In genomic region chr1:127271156-127271555, GRCm38 (mm10) we compare ENCODE assay signal across 24 mouse cellular contexts.
DNase-seq lines count a peak whose midpoint lies in the region; ATAC-seq and TF ChIP-seq lines count a peak whose summit lies in the region.
"Had no signal": no experiment of that assay in that cellular context is flagged by ENCODE, and none has a peak within 500 bp of the region (broad histone marks: within the 10 kb centered on the region; RNA-seq: fewer than 3 reads in every experiment).

No protein-coding gene starts in this region.

- peaks cover 15% of the 10 kb centered on the region for H3K4me1 ChIP-seq in heart, embryonic 10.5 days
- peaks cover 7% of the 10 kb centered on the region; the same call in 1 of the 2 replicates for H3K4me1 ChIP-seq in liver, adult 2 months (ENCODE audit: control insufficient read depth, insufficient read depth, low read length)
- H3K4me1 ChIP-seq in liver, embryonic 12.5 days = 0 out of 2 replicates have a peak, but pooled peaks cover 3% of the 10 kb centered on the region
- no peaks in the 10 kb centered on the region for H3K4me1 ChIP-seq in ES-E14 (ENCODE audit: control insufficient read depth in 2 of 2, insufficient read depth in 2 of 2, low read length in 2 of 2, poor library complexity in 1 of 2)
- H3K4me1 ChIP-seq: forebrain, embryonic 10.5 days; hindbrain, embryonic 10.5 days had no signal

- no peak for ATAC-seq in liver, embryonic 12.5 days
- 0 out of 2 replicates have a peak, but pooled peaks have one; percentile 25 for ATAC-seq in granulocyte monocyte progenitor cell, adult 5-6 weeks (replicated peaks; ENCODE audit: poor library complexity, severe bottlenecking)
- ATAC-seq: forebrain, postnatal 0 days; Patski had no signal

- WGBS in heart, embryonic 10.5 days = 87% methylated on average over 4 of the region's 4 CpGs
- 88% methylated on average over 4 of the region's 4 CpGs for WGBS in liver, adult 2 months
- WGBS in liver, embryonic 12.5 days (ENCODE audit: insufficient replicate concordance) = 79% methylated on average over 4 of the region's 4 CpGs

- H3K9ac ChIP-seq in liver, adult 2 months (ENCODE audit: low read depth, low read length) = no peak overlapping the region
- no peak overlapping the region for H3K9ac ChIP-seq in liver, embryonic 12.5 days
- no peak overlapping the region for H3K9ac ChIP-seq in ES-E14 (ENCODE audit: insufficient read depth, low read depth, low read length, poor library complexity, severe bottlenecking)
- H3K9ac ChIP-seq: embryonic facial prominence, embryonic 15.5 days; forebrain, postnatal 0 days; heart, embryonic 15.5 days; hindbrain, embryonic 14.5 days had no signal

- intact Hi-C loops in heart, postnatal 36 days (cut with DNase I) = loop anchor here (2.0 kb wide), 1 partner anchor 42 kb away; no protein-coding TSS in a partner anchor

- no peaks in the 10 kb centered on the region; the same call in 1 of the 2 replicates for H3K79me2 ChIP-seq in liver, adult 2 months (ENCODE audit: control insufficient read depth, insufficient read depth, low read length)

- H3K27ac ChIP-seq in heart, embryonic 10.5 days = 0 out of 2 replicates have a peak overlapping the region, but pooled peaks have one; percentile 36
- H3K27ac ChIP-seq in liver, adult 2 months (replicated peaks; ENCODE audit: insufficient read depth, low read depth, low read length) = no peak overlapping the region
- H3K27ac ChIP-seq in liver, embryonic 12.5 days = no peak overlapping the region
- no peak overlapping the region for H3K27ac ChIP-seq in ES-E14 (ENCODE audit: insufficient read depth, low read depth, low read length, poor library complexity, severe bottlenecking)
- H3K27ac ChIP-seq: embryonic facial prominence, embryonic 15.5 days; forebrain, embryonic 10.5 days; heart, embryonic 15.5 days; hindbrain, embryonic 10.5 days; hindbrain, embryonic 14.5 days had no signal

- H3K36me3 ChIP-seq in heart, embryonic 10.5 days = no peaks in the 10 kb centered on the region
- no peaks in the 10 kb centered on the region for H3K36me3 ChIP-seq in liver, adult 2 months (ENCODE audit: control insufficient read depth, insufficient read depth, low read length)
- no peaks in the 10 kb centered on the region for H3K36me3 ChIP-seq in liver, embryonic 12.5 days
- no peaks in the 10 kb centered on the region for H3K36me3 ChIP-seq in ES-E14 (ENCODE audit: control insufficient read depth, insufficient read depth, low read length, poor library complexity, severe bottlenecking)
- H3K36me3 ChIP-seq: embryonic facial prominence, embryonic 15.5 days; heart, embryonic 15.5 days had no signal

- in situ Hi-C loops in ES-E14 (cut with MboI; ENCODE audit: low sequenced_read_pairs in 2 of 2, unreplicated experiment in 2 of 2) = no loop called here

- no peak for TF ChIP-seq CTCF in liver, adult 2 months (IDR thresholded peaks at IDR 0.05; ENCODE audit: low read depth, low read length)

- no peak for TF ChIP-seq POLR2A in liver, adult 2 months (IDR thresholded peaks at IDR 0.05; ENCODE audit: extremely low read depth, insufficient read depth, low read length)

- H3K4me3 ChIP-seq in heart, embryonic 10.5 days = no peak overlapping the region
- H3K4me3 ChIP-seq in liver, adult 2 months (ENCODE audit: insufficient read depth, low read depth, low read length) = no peak overlapping the region
- H3K4me3 ChIP-seq in liver, embryonic 12.5 days = no peak overlapping the region
- H3K4me3 ChIP-seq in ES-E14 (ENCODE audit: insufficient read depth in 1 of 2, low read depth in 1 of 2, low read length in 2 of 2, poor library complexity in 1 of 2, severe bottlenecking in 1 of 2) = no peak overlapping the region
- H3K4me3 ChIP-seq: embryonic facial prominence, embryonic 15.5 days; erythroblast, embryonic 14.5 days; forebrain, embryonic 10.5 days; heart, embryonic 15.5 days; hindbrain, embryonic 10.5 days had no signal

- no peaks in the 10 kb centered on the region for H3K27me3 ChIP-seq in heart, embryonic 10.5 days (ENCODE audit: insufficient read depth, poor library complexity, severe bottlenecking)
- H3K27me3 ChIP-seq in liver, adult 2 months (ENCODE audit: control insufficient read depth, insufficient read depth, low read length) = no peaks in the 10 kb centered on the region
- H3K27me3 ChIP-seq in liver, embryonic 12.5 days (replicated peaks) = no peaks in the 10 kb centered on the region
- H3K27me3 ChIP-seq: embryonic facial prominence, embryonic 15.5 days; heart, embryonic 15.5 days; Patski had no signal

- DNase-seq in heart, embryonic 10.5 days (ENCODE audit: low spot score) = no peak
- DNase-seq in heart, postnatal 36 days = no peak
- peak; percentile 28 for DNase-seq in liver, adult 2 months (ENCODE audit: extremely low read depth, low read depth, low spot score)
- no peak for DNase-seq in ES-E14 (ENCODE audit: low read depth, low spot score)
- no peak for DNase-seq in spleen, adult 12 weeks (ENCODE audit: low spot score)
- no peak for DNase-seq in thymus, postnatal 10 days (ENCODE audit: low spot score in 2 of 2)
- DNase-seq: adrenal gland, postnatal 25 days; cerebellum, adult 11 months; cerebellum, adult 8-10 months; cerebellum, postnatal 14 days; embryo, embryonic 11 days; gastrocnemius, postnatal 14 days; heart, postnatal 14 days had no signal

- H3K4me2 ChIP-seq in liver, embryonic 12.5 days = no peak overlapping the region
- H3K4me2 ChIP-seq: embryonic facial prominence, embryonic 15.5 days; heart, embryonic 11.5 days; heart, embryonic 15.5 days; hindbrain, embryonic 14.5 days had no signal

- no peaks in the 10 kb centered on the region for H3K9me3 ChIP-seq in heart, embryonic 10.5 days
- no peaks in the 10 kb centered on the region for H3K9me3 ChIP-seq in liver, embryonic 12.5 days (replicated peaks)
- H3K9me3 ChIP-seq in ES-E14 (ENCODE audit: control insufficient read depth, insufficient read depth, low read depth, low read length) = no peaks in the 10 kb centered on the region
- H3K9me3 ChIP-seq: embryonic facial prominence, embryonic 15.5 days; forebrain, embryonic 10.5 days; heart, embryonic 15.5 days; hindbrain, embryonic 10.5 days had no signal

TF ChIP-seq in ES-E14, 5 proteins besides CTCF, POLR2A, EP300 and RAD21:
- TF ChIP-seq CHD2 (IDR thresholded peaks at IDR 0.05; ENCODE audit: low read depth, low read length) (no peak), ZNF384 (IDR thresholded peaks at IDR 0.05; ENCODE audit: low read depth, low read length) (no peak), HCFC1 (IDR thresholded peaks at IDR 0.05; ENCODE audit: borderline replicate concordance, insufficient read depth, low read length) (no peak), MAFK (IDR thresholded peaks at IDR 0.05; ENCODE audit: insufficient read depth, low read depth, low read length) (0 out of 2 replicates have a peak, but pooled peaks have one; percentile 24), ZC3H11A (IDR thresholded peaks at IDR 0.05; ENCODE audit: borderline replicate concordance, low read depth, low read length) (no peak)
